Mouse (Mus musculus) kidney, embryonic 16.5 days (tissue): ENCODE measurements at regions not wholly inside any gene's neighbourhood (a gene's known extent, or its start where the extent isn't known, plus 50 kb on each side); places are given as distances from the start of the nearest gene placed in this dataset.

Source experiments
- ATAC-seq: fragments of 200-750 bp; cut with Nextera tagmentation; 2 replicates; pipeline ENCODE4 v1.8.0; 2017; ENCODE audit warnings: moderate TSS enrichment; ENCODE audit not compliant: low FRiP score, low TSS enrichment
- H3K27ac ChIP-seq: fragments of 300-500 bp; sonication (generic); 2 replicates; pipeline ENCODE4 v1.5.1; 2014; ENCODE audit warnings: low read length
- H3K27me3 ChIP-seq: fragments of 300-500 bp; sonication (generic); 2 replicates; pipeline ENCODE4 v1.6.1; 2014; ENCODE audit warnings: low read length, control low read depth, mixed read lengths; ENCODE audit not compliant: insufficient read depth
- H3K36me3 ChIP-seq: fragments of 300-500 bp; sonication (generic); 2 replicates; pipeline ENCODE4 v1.6.1; 2014; ENCODE audit warnings: low read length, control low read depth, mixed read lengths; ENCODE audit not compliant: insufficient read depth
- H3K4me1 ChIP-seq: fragments of 300-500 bp; sonication (generic); 2 replicates; pipeline ENCODE4 v1.6.1; 2014; ENCODE audit warnings: low read length, control low read depth, mixed read lengths; ENCODE audit not compliant: insufficient read depth
- H3K4me2 ChIP-seq: fragments of 300-500 bp; sonication (generic); replicated peaks from 2 replicates; pipeline ENCODE4 v1.6.1; 2014; ENCODE audit warnings: low read depth, low read length
- H3K4me3 ChIP-seq: fragments of 300-500 bp; sonication (generic); 2 replicates; pipeline ENCODE4 v1.5.1; 2014; ENCODE audit warnings: mild to moderate bottlenecking, low read length
- H3K9ac ChIP-seq: fragments of 300-500 bp; sonication (generic); replicated peaks from 2 replicates; pipeline ENCODE4 v1.6.1; 2014; ENCODE audit warnings: low read length
- H3K9me3 ChIP-seq: fragments of 300-500 bp; sonication (generic); 2 replicates; pipeline ENCODE4 v1.6.1; 2016; ENCODE audit warnings: low read length, control low read depth
- WGBS: fragments of 180-500 bp; shearing (Covaris S2); extraction: QIAGEN DNeasy Blood & Tissue Kit; methylation state at CpG from one replicate; pipeline ENCODE4 v1.1.7; 2014; 5-methylcytosine and 5-hydroxymethylcytosine counted together

- H3K4me2 ChIP-seq, result no peak overlapping the region
- no peaks in the 10 kb centered on the region for H3K4me1 ChIP-seq
- WGBS, result 75% methylated on average over 2 of the region's 2 CpGs
- H3K9ac ChIP-seq, result no peak overlapping the region
- H3K36me3 ChIP-seq, result no peaks in the 10 kb centered on the region
- peaks cover 2% of the 10 kb centered on the region; the same call in 1 of the 2 replicates for H3K9me3 ChIP-seq
- H3K4me3 ChIP-seq, result no peak overlapping the region
- H3K27me3 ChIP-seq, result no peaks in the 10 kb centered on the region
- H3K27ac ChIP-seq, result no peak overlapping the region
- ATAC-seq, result no peak
These were observed 101.4 kb downstream of the Adamts15 start for GRCm38 (mm10) chr9:30820806-30821375.

DNA sequence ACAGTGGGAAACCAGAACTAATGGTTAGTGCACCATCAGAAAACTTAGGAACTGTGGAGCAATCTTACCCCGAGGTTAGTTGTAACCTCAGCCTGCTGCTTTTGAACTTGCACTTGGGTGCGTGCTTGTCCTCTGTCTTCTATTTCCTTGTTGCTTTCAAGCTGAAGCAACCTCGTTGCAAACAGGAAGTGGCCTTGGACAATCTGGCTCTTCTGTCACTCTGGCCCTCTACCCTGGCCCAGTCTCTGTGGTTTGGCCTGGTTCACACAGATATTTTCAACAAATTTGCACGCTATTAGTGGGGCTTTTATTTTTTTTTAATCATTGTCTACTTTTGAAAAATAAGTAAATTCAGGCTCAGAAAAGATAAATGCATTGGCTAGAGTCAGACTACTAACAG, 109.0 kb downstream of the Adamts15 start:
- Histone ChIP-seq H3K9ac (no peak overlapping the region), H3K4me2 (no peak overlapping the region), H3K27me3 (no peaks in the 10 kb centered on the region), H3K27ac (no peak overlapping the region), H3K9me3 (no peaks in the 10 kb centered on the region), H3K4me1 (peaks cover 23% of the 10 kb centered on the region), H3K4me3 (no peak overlapping the region), H3K36me3 (no peaks in the 10 kb centered on the region)
- WGBS, result 57% methylated on average over 4 of the region's 4 CpGs
- ATAC-seq, result no peak

GRCm38 (mm10) chr9:30810843-30811242, 111.4 kb downstream of the Adamts15 start:
- Histone ChIP-seq H3K9ac (no peak overlapping the region), H3K4me1 (peaks cover 23% of the 10 kb centered on the region), H3K27ac (no peak overlapping the region), H3K36me3 (no peaks in the 10 kb centered on the region), H3K27me3 (no peaks in the 10 kb centered on the region), H3K9me3 (no peaks in the 10 kb centered on the region), H3K4me2 (no peak overlapping the region), H3K4me3 (no peak overlapping the region)
- ATAC-seq, result no peak
- 10% methylated on average over 1 of the region's 1 CpGs for WGBS

DNA sequence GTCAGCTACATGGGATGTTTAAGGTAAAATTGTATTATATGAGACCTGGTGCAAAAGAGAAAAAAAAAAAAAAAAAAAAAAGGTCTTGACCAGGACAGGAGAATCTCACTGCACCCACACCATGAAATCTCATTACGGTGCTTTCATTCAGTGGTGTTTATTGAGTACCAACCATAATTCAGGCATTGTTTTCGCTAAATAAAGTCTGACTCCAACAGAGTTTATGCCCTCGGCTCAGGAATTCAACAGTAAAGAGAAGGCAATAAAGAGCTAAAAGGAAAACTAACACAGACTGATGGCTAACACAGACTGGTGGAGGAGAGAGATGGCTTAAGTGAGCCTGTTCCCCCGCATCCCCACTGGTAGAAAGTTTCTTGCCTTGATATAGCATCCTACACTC, 112.0 kb downstream of the Adamts15 start:
- Histone ChIP-seq H3K4me1 (peaks cover 23% of the 10 kb centered on the region), H3K9ac (no peak overlapping the region), H3K36me3 (no peaks in the 10 kb centered on the region), H3K4me2 (no peak overlapping the region), H3K4me3 (no peak overlapping the region), H3K27me3 (no peaks in the 10 kb centered on the region), H3K27ac (no peak overlapping the region), H3K9me3 (no peaks in the 10 kb centered on the region)
- no peak for ATAC-seq
- WGBS, result 42% methylated on average over 4 of the region's 4 CpGs

DNA sequence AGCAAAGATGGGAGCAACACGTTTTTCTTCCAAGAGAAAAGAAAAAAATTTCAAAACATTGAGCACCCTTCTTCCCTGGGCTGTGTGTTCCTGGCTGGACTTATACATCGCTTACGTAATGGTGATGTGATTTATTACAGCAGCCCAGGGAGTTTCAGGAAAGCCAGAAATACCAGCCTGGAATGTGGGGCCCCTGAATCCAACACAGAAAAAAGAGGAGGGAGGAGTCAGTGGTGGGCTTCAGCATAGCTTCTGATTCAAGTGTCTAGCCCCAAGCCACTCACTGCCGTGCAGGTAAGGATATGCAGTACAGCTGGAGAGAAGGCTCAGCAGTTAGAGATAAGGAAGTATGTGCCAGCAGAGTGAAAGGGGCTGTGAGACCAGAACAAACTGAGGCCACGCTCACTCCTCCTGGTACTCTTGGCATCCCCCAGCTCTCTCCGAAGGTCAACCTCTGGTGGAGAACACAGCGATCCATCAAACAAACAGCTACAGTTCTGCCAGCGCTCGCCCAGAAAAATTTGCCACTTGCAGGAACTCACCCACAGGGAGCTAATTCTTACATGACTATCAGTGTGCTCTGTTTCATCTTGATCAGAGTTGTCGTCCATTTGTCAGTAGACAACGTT, 113.3 kb downstream of the Adamts15 start:
- peak; percentile 84; the same call in 1 of the 2 replicates for ATAC-seq
- Histone ChIP-seq H3K27ac (no peak overlapping the region), H3K9ac (no peak overlapping the region), H3K27me3 (no peaks in the 10 kb centered on the region), H3K36me3 (no peaks in the 10 kb centered on the region), H3K4me3 (no peak overlapping the region), H3K9me3 (no peaks in the 10 kb centered on the region), H3K4me1 (peaks cover 23% of the 10 kb centered on the region), H3K4me2 (peak overlapping the region; percentile 4; the same call in 1 of the 2 replicates)
- 27% methylated on average over 11 of the region's 11 CpGs for WGBS

- no peak overlapping the region for H3K9ac ChIP-seq
- no peak for ATAC-seq
- H3K4me2 ChIP-seq, result no peak overlapping the region
- WGBS, result 79% methylated on average over 10 of the region's 10 CpGs
- H3K27me3 ChIP-seq, result no peaks in the 10 kb centered on the region
- no peaks in the 10 kb centered on the region for H3K9me3 ChIP-seq
- H3K36me3 ChIP-seq, result no peaks in the 10 kb centered on the region
- H3K4me1 ChIP-seq, result peaks cover 6% of the 10 kb centered on the region
- no peak overlapping the region for H3K4me3 ChIP-seq
- no peak overlapping the region for H3K27ac ChIP-seq
These were observed 118.3 kb downstream of the Adamts15 start for GRCm38 (mm10) chr9:30803755-30804532.

DNA sequence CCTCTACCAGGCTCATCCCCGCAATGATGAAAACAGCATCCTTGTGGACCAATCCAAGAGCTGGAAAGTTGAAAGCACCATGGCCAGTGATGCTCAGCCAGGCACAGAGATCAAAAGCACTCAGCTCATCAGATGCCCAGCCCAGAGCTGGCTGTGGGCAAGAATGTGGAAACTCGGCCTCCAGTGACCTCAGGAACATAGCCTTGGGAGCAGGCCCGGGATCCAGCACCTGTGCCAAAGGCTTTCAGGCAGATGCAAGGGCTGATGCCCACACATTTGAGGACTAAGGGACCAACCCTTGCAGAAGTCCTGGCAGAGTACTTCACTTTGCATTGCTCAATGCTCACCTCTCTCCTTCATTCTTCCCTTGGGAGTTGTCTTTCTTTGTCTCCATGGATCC, 119.4 kb downstream of the Adamts15 start:
- no peaks in the 10 kb centered on the region for H3K4me1 ChIP-seq
- ATAC-seq, result no peak
- no peaks in the 10 kb centered on the region for H3K9me3 ChIP-seq
- WGBS, result 75% methylated on average over 3 of the region's 3 CpGs
- H3K4me2 ChIP-seq, result no peak overlapping the region
- H3K36me3 ChIP-seq, result no peaks in the 10 kb centered on the region
- H3K9ac ChIP-seq, result no peak overlapping the region
- H3K27ac ChIP-seq, result no peak overlapping the region
- H3K27me3 ChIP-seq, result no peaks in the 10 kb centered on the region
- no peak overlapping the region for H3K4me3 ChIP-seq

DNA sequence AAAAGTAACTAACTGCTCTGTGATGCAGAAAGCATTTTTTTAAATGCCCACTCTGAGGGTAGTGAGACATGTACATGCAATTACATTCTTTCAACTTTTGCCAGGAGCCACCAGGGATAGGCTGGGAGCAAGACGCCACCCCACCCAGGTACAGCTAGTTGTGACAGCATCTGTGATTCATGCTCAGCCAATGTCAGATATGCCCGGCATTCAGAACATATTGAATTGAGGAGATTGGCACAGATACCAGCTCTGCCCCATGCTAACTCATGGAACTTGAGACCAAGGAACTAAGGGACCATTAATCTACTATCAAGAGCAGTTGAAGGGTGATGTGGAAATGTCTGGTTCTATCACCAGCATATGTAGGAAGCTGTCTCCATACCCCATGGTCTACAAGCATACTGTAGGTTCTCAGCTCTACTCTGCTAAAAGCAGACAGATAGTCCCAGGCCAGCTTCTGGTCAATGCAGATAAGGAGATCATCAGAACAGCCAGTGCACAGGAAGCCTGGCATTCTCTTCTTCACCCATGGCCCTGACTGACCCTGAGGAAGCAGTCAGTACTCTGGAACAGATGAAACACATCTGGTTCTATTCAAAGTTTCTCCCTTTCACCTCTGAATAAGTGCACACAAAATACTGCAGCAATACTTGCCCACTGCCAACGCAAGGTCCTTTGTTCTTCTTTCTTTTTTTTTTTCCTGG, 127.4 kb downstream of the Adamts15 start:
- no peak overlapping the region for H3K27ac ChIP-seq
- H3K36me3 ChIP-seq, result no peaks in the 10 kb centered on the region
- no peak overlapping the region for H3K4me2 ChIP-seq
- no peaks in the 10 kb centered on the region for H3K27me3 ChIP-seq
- no peaks in the 10 kb centered on the region for H3K9me3 ChIP-seq
- 70% methylated on average over 3 of the region's 3 CpGs for WGBS
- H3K4me3 ChIP-seq, result no peak overlapping the region
- ATAC-seq, result no peak
- H3K4me1 ChIP-seq, result no peaks in the 10 kb centered on the region
- H3K9ac ChIP-seq, result no peak overlapping the region

DNA sequence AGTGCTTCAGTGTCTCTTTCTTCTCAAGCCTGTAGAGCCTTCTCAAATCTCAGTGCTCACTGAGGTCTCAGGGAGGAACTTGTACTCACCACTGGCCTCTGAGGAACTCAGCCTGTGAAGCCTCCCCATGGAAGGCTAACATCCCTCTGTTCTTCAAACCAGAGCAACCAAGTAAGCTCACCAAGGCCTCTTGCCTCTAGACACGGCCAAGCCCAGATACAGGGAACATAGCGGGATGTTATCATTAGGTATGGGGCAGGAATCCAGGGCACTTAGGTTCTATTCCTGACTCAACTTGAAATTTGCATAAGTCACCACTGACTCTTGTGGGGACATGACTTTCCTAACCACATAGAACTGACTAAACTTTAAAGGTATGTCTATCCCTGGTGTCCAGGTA, 141.0 kb downstream of the Adamts15 start:
- no peaks in the 10 kb centered on the region for H3K27me3 ChIP-seq
- ATAC-seq, result no peak
- WGBS, result 85% methylated on average over 2 of the region's 2 CpGs
- H3K9me3 ChIP-seq, result no peaks in the 10 kb centered on the region
- H3K36me3 ChIP-seq, result no peaks in the 10 kb centered on the region
- no peaks in the 10 kb centered on the region for H3K4me1 ChIP-seq
- H3K27ac ChIP-seq, result no peak overlapping the region
- no peak overlapping the region for H3K4me2 ChIP-seq
- no peak overlapping the region for H3K4me3 ChIP-seq
- no peak overlapping the region for H3K9ac ChIP-seq
